Mouse (Mus musculus): ENCODE data around the gene Pou2f1. TPM values are rescaled to one million over a fixed set of nuclear protein-coding genes. Genes with fewer than 3 reads are reported as not detected.

Gene Pou2f1
- polyA plus RNA-seq, 1 experiment from 2014 or later: 4.9 TPM

GRCm38 (mm10) chr1:165848417-165848816, 154.1 kb downstream of the Pou2f1 start:
- no peak overlapping the region for H3K27ac ChIP-seq (ENCODE audit: low read length)
- ATAC-seq (ENCODE audit: low read depth): no peak
- H3K9ac ChIP-seq (ENCODE audit: low read depth, low read length): no peak overlapping the region
- H3K9me3 ChIP-seq (replicated peaks; ENCODE audit: control insufficient read depth, low read length): no peaks in the 10 kb centered on the region
- H3K4me3 ChIP-seq (ENCODE audit: low read depth, low read length): no peak overlapping the region
- peaks cover 15% of the 10 kb centered on the region for H3K27me3 ChIP-seq (ENCODE audit: control insufficient read depth, insufficient read depth, low read depth, low read length)
- no peak overlapping the region for H3K4me2 ChIP-seq (ENCODE audit: low read depth, low read length)
- WGBS (ENCODE audit: insufficient replicate concordance): 70% methylated on average over 8 of the region's 8 CpGs
- H3K4me1 ChIP-seq (ENCODE audit: control insufficient read depth, low read depth, low read length): peaks cover 25% of the 10 kb centered on the region
- H3K36me3 ChIP-seq (ENCODE audit: control insufficient read depth, insufficient read depth): no peaks in the 10 kb centered on the region

GRCm38 (mm10) chr1:165845366-165845765, 157.1 kb downstream of the Pou2f1 start:
- no peak for ATAC-seq (ENCODE audit: low read depth)
- H3K27me3 ChIP-seq (ENCODE audit: control insufficient read depth, insufficient read depth, low read depth, low read length): peaks cover 35% of the 10 kb centered on the region
- peak overlapping the region; percentile 32 for H3K9ac ChIP-seq (ENCODE audit: low read depth, low read length)
- no peaks in the 10 kb centered on the region for H3K9me3 ChIP-seq (replicated peaks; ENCODE audit: control insufficient read depth, low read length)
- peaks cover 25% of the 10 kb centered on the region for H3K4me1 ChIP-seq (ENCODE audit: control insufficient read depth, low read depth, low read length)
- H3K4me3 ChIP-seq (ENCODE audit: low read depth, low read length): peak overlapping the region; percentile 56
- H3K36me3 ChIP-seq (ENCODE audit: control insufficient read depth, insufficient read depth): no peaks in the 10 kb centered on the region
- H3K27ac ChIP-seq (ENCODE audit: low read length): no peak overlapping the region
- peak overlapping the region; percentile 91 for H3K4me2 ChIP-seq (ENCODE audit: low read depth, low read length)
- WGBS (ENCODE audit: insufficient replicate concordance): 5% methylated on average over 14 of the region's 14 CpGs

GRCm38 (mm10) chr1:165844956-165845355, 157.5 kb downstream of the Pou2f1 start:
- Histone ChIP-seq H3K27ac (ENCODE audit: low read length) (no peak overlapping the region), H3K9ac (ENCODE audit: low read depth, low read length) (peak overlapping the region; percentile 36), H3K36me3 (ENCODE audit: control insufficient read depth, insufficient read depth) (no peaks in the 10 kb centered on the region), H3K4me1 (ENCODE audit: control insufficient read depth, low read depth, low read length) (peaks cover 23% of the 10 kb centered on the region), H3K27me3 (ENCODE audit: control insufficient read depth, insufficient read depth, low read depth, low read length) (peaks cover 38% of the 10 kb centered on the region), H3K4me3 (ENCODE audit: low read depth, low read length) (peak overlapping the region; percentile 56), H3K9me3 (replicated peaks; ENCODE audit: control insufficient read depth, low read length) (no peaks in the 10 kb centered on the region), H3K4me2 (ENCODE audit: low read depth, low read length) (peak overlapping the region; percentile 91)
- WGBS (ENCODE audit: insufficient replicate concordance): under 1% methylated on average over 26 of the region's 26 CpGs
- peak; percentile 26 for ATAC-seq (ENCODE audit: low read depth)

GRCm38 (mm10) chr1:165844466-165844951, 158.0 kb downstream of the Pou2f1 start:
- Histone ChIP-seq H3K4me3 (ENCODE audit: low read depth, low read length) (peak overlapping the region; percentile 56), H3K9ac (ENCODE audit: low read depth, low read length) (peak overlapping the region; percentile 36; the same call in 1 of the 2 replicates), H3K36me3 (ENCODE audit: control insufficient read depth, insufficient read depth) (no peaks in the 10 kb centered on the region), H3K9me3 (replicated peaks; ENCODE audit: control insufficient read depth, low read length) (no peaks in the 10 kb centered on the region), H3K27me3 (ENCODE audit: control insufficient read depth, insufficient read depth, low read depth, low read length) (peaks cover 42% of the 10 kb centered on the region), H3K4me2 (ENCODE audit: low read depth, low read length) (peak overlapping the region; percentile 91), H3K4me1 (ENCODE audit: control insufficient read depth, low read depth, low read length) (peaks cover 20% of the 10 kb centered on the region), H3K27ac (ENCODE audit: low read length) (no peak overlapping the region)
- peak; percentile 39; the same call in 1 of the 2 replicates for ATAC-seq (ENCODE audit: low read depth)
- 3% methylated on average over 19 of the region's 20 CpGs for WGBS (ENCODE audit: insufficient replicate concordance)

GRCm38 (mm10) chr1:165843586-165843985, 158.9 kb downstream of the Pou2f1 start:
- 56% methylated on average over 3 of the region's 3 CpGs for WGBS (ENCODE audit: insufficient replicate concordance)
- peaks cover 14% of the 10 kb centered on the region for H3K4me1 ChIP-seq (ENCODE audit: control insufficient read depth, low read depth, low read length)
- no peak overlapping the region for H3K4me3 ChIP-seq (ENCODE audit: low read depth, low read length)
- no peak overlapping the region for H3K4me2 ChIP-seq (ENCODE audit: low read depth, low read length)
- ATAC-seq (ENCODE audit: low read depth): no peak
- H3K27me3 ChIP-seq (ENCODE audit: control insufficient read depth, insufficient read depth, low read depth, low read length): peaks cover 44% of the 10 kb centered on the region
- H3K9me3 ChIP-seq (replicated peaks; ENCODE audit: control insufficient read depth, low read length): no peaks in the 10 kb centered on the region
- H3K36me3 ChIP-seq (ENCODE audit: control insufficient read depth, insufficient read depth): no peaks in the 10 kb centered on the region
- H3K27ac ChIP-seq (ENCODE audit: low read length): no peak overlapping the region
- H3K9ac ChIP-seq (ENCODE audit: low read depth, low read length): no peak overlapping the region

GRCm38 (mm10) chr1:165842170-165842569, 160.3 kb downstream of the Pou2f1 start:
- ATAC-seq (ENCODE audit: low read depth): no peak
- no peak overlapping the region for H3K4me2 ChIP-seq (ENCODE audit: low read depth, low read length)
- no peak overlapping the region for H3K9ac ChIP-seq (ENCODE audit: low read depth, low read length)
- peaks cover 44% of the 10 kb centered on the region for H3K27me3 ChIP-seq (ENCODE audit: control insufficient read depth, insufficient read depth, low read depth, low read length)
- H3K4me1 ChIP-seq (ENCODE audit: control insufficient read depth, low read depth, low read length): peaks cover 14% of the 10 kb centered on the region
- no peaks in the 10 kb centered on the region for H3K36me3 ChIP-seq (ENCODE audit: control insufficient read depth, insufficient read depth)
- WGBS (ENCODE audit: insufficient replicate concordance): 76% methylated on average over 7 of the region's 7 CpGs
- H3K27ac ChIP-seq (ENCODE audit: low read length): no peak overlapping the region
- H3K9me3 ChIP-seq (replicated peaks; ENCODE audit: control insufficient read depth, low read length): no peaks in the 10 kb centered on the region
- no peak overlapping the region for H3K4me3 ChIP-seq (ENCODE audit: low read depth, low read length)

GRCm38 (mm10) chr1:165840548-165841230, 161.8 kb downstream of the Pou2f1 start:
- H3K4me1 ChIP-seq (ENCODE audit: control insufficient read depth, low read depth, low read length): peaks cover 13% of the 10 kb centered on the region
- WGBS (ENCODE audit: insufficient replicate concordance): 11% methylated on average over 31 of the region's 31 CpGs
- no peak for ATAC-seq (ENCODE audit: low read depth)
- H3K9ac ChIP-seq (ENCODE audit: low read depth, low read length): no peak overlapping the region; the same call in 1 of the 2 replicates
- H3K27ac ChIP-seq (ENCODE audit: low read length): no peak overlapping the region
- H3K9me3 ChIP-seq (replicated peaks; ENCODE audit: control insufficient read depth, low read length): no peaks in the 10 kb centered on the region
- H3K27me3 ChIP-seq (ENCODE audit: control insufficient read depth, insufficient read depth, low read depth, low read length): peaks cover 41% of the 10 kb centered on the region
- peak overlapping the region; percentile 35 for H3K4me3 ChIP-seq (ENCODE audit: low read depth, low read length)
- H3K36me3 ChIP-seq (ENCODE audit: control insufficient read depth, insufficient read depth): no peaks in the 10 kb centered on the region
- H3K4me2 ChIP-seq (ENCODE audit: low read depth, low read length): peak overlapping the region; percentile 56

- H3K4me3 ChIP-seq (ENCODE audit: low read depth, low read length): no peak overlapping the region
- peaks cover 33% of the 10 kb centered on the region for H3K27me3 ChIP-seq (ENCODE audit: control insufficient read depth, insufficient read depth, low read depth, low read length)
- no peaks in the 10 kb centered on the region for H3K36me3 ChIP-seq (ENCODE audit: control insufficient read depth, insufficient read depth)
- 66% methylated on average over 4 of the region's 4 CpGs for WGBS (ENCODE audit: insufficient replicate concordance)
- H3K4me2 ChIP-seq (ENCODE audit: low read depth, low read length): no peak overlapping the region
- no peaks in the 10 kb centered on the region for H3K9me3 ChIP-seq (replicated peaks; ENCODE audit: control insufficient read depth, low read length)
- no peak overlapping the region for H3K27ac ChIP-seq (ENCODE audit: low read length)
- no peak for ATAC-seq (ENCODE audit: low read depth)
- no peak overlapping the region for H3K9ac ChIP-seq (ENCODE audit: low read depth, low read length)
- peaks cover under 1% of the 10 kb centered on the region for H3K4me1 ChIP-seq (ENCODE audit: control insufficient read depth, low read depth, low read length)
Measured at GRCm38 (mm10) chr1:165839201-165839600, 163.3 kb downstream of the Pou2f1 start.

GRCm38 (mm10) chr1:165837546-165837945, 164.9 kb downstream of the Pou2f1 start:
- Histone ChIP-seq H3K9me3 (replicated peaks; ENCODE audit: control insufficient read depth, low read length) (no peaks in the 10 kb centered on the region), H3K9ac (ENCODE audit: low read depth, low read length) (no peak overlapping the region), H3K36me3 (ENCODE audit: control insufficient read depth, insufficient read depth) (no peaks in the 10 kb centered on the region), H3K27ac (ENCODE audit: low read length) (no peak overlapping the region), H3K4me3 (ENCODE audit: low read depth, low read length) (no peak overlapping the region), H3K4me2 (ENCODE audit: low read depth, low read length) (no peak overlapping the region), H3K4me1 (ENCODE audit: control insufficient read depth, low read depth, low read length) (no peaks in the 10 kb centered on the region; the same call in 1 of the 2 replicates), H3K27me3 (ENCODE audit: control insufficient read depth, insufficient read depth, low read depth, low read length) (peaks cover 26% of the 10 kb centered on the region)
- ATAC-seq (ENCODE audit: low read depth): no peak
- 45% methylated on average over 8 of the region's 8 CpGs for WGBS (ENCODE audit: insufficient replicate concordance)
